ENCODE assay signal across 8 mouse cellular contexts in the genomic region with DNA sequence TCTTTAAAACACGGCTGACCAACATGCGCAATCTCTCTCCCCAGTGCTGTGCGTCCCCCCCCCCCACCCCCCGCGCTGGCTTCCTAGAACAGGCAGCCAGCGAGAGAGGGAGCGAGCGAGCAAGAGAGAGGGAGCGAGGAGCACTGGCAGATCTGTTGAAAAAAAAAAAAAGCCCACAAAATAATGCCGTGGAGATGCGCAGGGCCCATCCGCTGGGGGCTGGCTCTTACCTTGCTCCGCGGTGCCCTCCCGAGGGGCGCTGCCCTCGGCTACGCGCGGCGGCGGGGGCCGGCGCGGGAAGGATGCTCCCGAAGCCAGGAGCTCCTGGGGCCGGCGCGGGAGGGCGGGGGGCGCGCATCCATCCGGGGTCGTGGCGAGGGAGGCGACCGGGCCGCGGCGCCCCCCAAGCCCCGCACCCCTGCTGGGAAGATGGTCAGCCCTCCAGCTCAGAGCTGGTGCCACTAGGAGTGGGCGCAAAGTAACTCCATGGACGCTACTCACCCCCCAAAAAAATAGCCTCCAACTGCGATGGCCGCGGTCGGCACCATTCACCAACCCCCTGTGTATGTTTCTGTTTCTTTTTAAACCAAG. TPM values are rescaled to one million over a fixed set of nuclear protein-coding genes. Genes with fewer than 3 reads are reported as not detected.
DNase-seq lines count a peak whose midpoint lies in the region; ATAC-seq and TF ChIP-seq lines count a peak whose summit lies in the region.

A gene (minus strand): TSS at position 573 of the 591 bp plus-strand sequence.

- no peaks in the 10 kb centered on the region for H3K36me3 ChIP-seq in forebrain, embryonic 11.5 days (ENCODE audit: control insufficient read depth, insufficient read depth, low read length)
- H3K36me3 ChIP-seq in heart, embryonic 16.5 days (ENCODE audit: control insufficient read depth, insufficient read depth): no peaks in the 10 kb centered on the region
- H3K36me3 ChIP-seq in liver, embryonic 14.5 days (replicated peaks; ENCODE audit: control insufficient read depth, insufficient read depth, low read depth): no peaks in the 10 kb centered on the region
- H3K36me3 ChIP-seq in stomach, embryonic 15.5 days: no peaks in the 10 kb centered on the region

- H3K4me1 ChIP-seq in forebrain, embryonic 11.5 days (replicated peaks; ENCODE audit: control insufficient read depth, insufficient read depth, low read length): peaks cover 19% of the 10 kb centered on the region
- H3K4me1 ChIP-seq in heart, embryonic 16.5 days (ENCODE audit: control insufficient read depth, insufficient read depth, low read length): peaks cover 12% of the 10 kb centered on the region
- H3K4me1 ChIP-seq in liver, embryonic 14.5 days (replicated peaks; ENCODE audit: control insufficient read depth in 2 of 2, insufficient read depth in 2 of 2, low read length in 1 of 2): peaks cover 2 to 3% of the 10 kb centered on the region in 2 experiments; a peak in 2 of 4 replicates
- H3K4me1 ChIP-seq in stomach, embryonic 15.5 days: peaks cover 32% of the 10 kb centered on the region

- H3K4me3 ChIP-seq in forebrain, embryonic 11.5 days (ENCODE audit: low read depth, low read length): peak within 1 kb of the TSS; percentile 61
- H3K4me3 ChIP-seq in heart, embryonic 16.5 days (ENCODE audit: low read length): peak within 1 kb of the TSS; percentile 86
- peak within 1 kb of the TSS; percentile 67 to 83 for H3K4me3 ChIP-seq in liver, embryonic 14.5 days (ENCODE audit: insufficient read depth in 1 of 2, low read depth in 2 of 2, low read length in 2 of 2)
- H3K4me3 ChIP-seq in stomach, embryonic 15.5 days (replicated peaks): peak within 1 kb of the TSS; percentile 80

- WGBS in forebrain, embryonic 11.5 days: 0% methylated on average over 43 of the region's 47 CpGs
- 0% methylated on average over 46 of the region's 47 CpGs for WGBS in heart, embryonic 16.5 days
- WGBS in liver, embryonic 14.5 days (ENCODE audit: insufficient replicate concordance): under 1% methylated on average over 43 of the region's 47 CpGs
- WGBS in stomach, embryonic 15.5 days: under 1% methylated on average over 45 of the region's 47 CpGs

- ATAC-seq in forebrain, embryonic 11.5 days (replicated peaks; ENCODE audit: low FRiP score): no peak
- ATAC-seq in heart, embryonic 16.5 days (replicated peaks; ENCODE audit: extremely low read depth, insufficient read depth, low FRiP score): no peak
- ATAC-seq in liver, embryonic 14.5 days (ENCODE audit: insufficient read depth): peak; percentile 31; the same call in 1 of the 2 replicates
- no peak for ATAC-seq in stomach, embryonic 15.5 days (ENCODE audit: insufficient read depth, low FRiP score, low read depth)

- no peak for TF ChIP-seq CTCF in liver, embryonic 14.5 days (IDR thresholded peaks at IDR 0.05; ENCODE audit: low read depth)

- no peak for TF ChIP-seq EP300 in liver, embryonic 14.5 days (IDR thresholded peaks at IDR 0.05; ENCODE audit: low read depth)

- no peak within 1 kb of the TSS for H3K27ac ChIP-seq in forebrain, embryonic 11.5 days (ENCODE audit: low read depth, low read length)
- H3K27ac ChIP-seq in heart, embryonic 16.5 days (ENCODE audit: low read length): peak within 1 kb of the TSS; percentile 90
- H3K27ac ChIP-seq in liver, embryonic 14.5 days: no peak within 1 kb of the TSS; the same call in 1 of the 2 replicates
- peak within 1 kb of the TSS; percentile 96 for H3K27ac ChIP-seq in stomach, embryonic 15.5 days

- H3K4me2 ChIP-seq in forebrain, embryonic 11.5 days (ENCODE audit: low read depth, low read length, severe bottlenecking): peak within 1 kb of the TSS; percentile 100
- H3K4me2 ChIP-seq in heart, embryonic 16.5 days (ENCODE audit: low read depth, low read length): peak within 1 kb of the TSS; percentile 100
- H3K4me2 ChIP-seq in liver, embryonic 14.5 days (ENCODE audit: low read depth): peak within 1 kb of the TSS; percentile 90
- H3K4me2 ChIP-seq in stomach, embryonic 15.5 days: peak within 1 kb of the TSS; percentile 97

- H3K9ac ChIP-seq in forebrain, embryonic 11.5 days (ENCODE audit: low read length): peak within 1 kb of the TSS; percentile 67
- H3K9ac ChIP-seq in heart, embryonic 16.5 days (ENCODE audit: low read length): peak within 1 kb of the TSS; percentile 91
- peak within 1 kb of the TSS; percentile 75 for H3K9ac ChIP-seq in liver, embryonic 14.5 days (replicated peaks)
- peak within 1 kb of the TSS; percentile 67 for H3K9ac ChIP-seq in stomach, embryonic 15.5 days

- H3K27me3 ChIP-seq in forebrain, embryonic 11.5 days (ENCODE audit: control insufficient read depth, insufficient read depth, low read length): peaks cover 20% of the 10 kb centered on the region
- H3K27me3 ChIP-seq in heart, embryonic 16.5 days (ENCODE audit: control insufficient read depth, insufficient read depth, low read length): no peaks in the 10 kb centered on the region; the same call in 1 of the 2 replicates
- peaks cover 22% of the 10 kb centered on the region for H3K27me3 ChIP-seq in liver, embryonic 14.5 days (ENCODE audit: control insufficient read depth, insufficient read depth, low read length)
- no peaks in the 10 kb centered on the region for H3K27me3 ChIP-seq in stomach, embryonic 15.5 days (replicated peaks)

- DNase-seq in B cell, adult 2 months: peak; percentile 61 to 67
- peak; percentile 52 for DNase-seq in adrenal gland, postnatal 25 days
- DNase-seq in forebrain, embryonic 11.5 days (ENCODE audit: low spot score): peak; percentile 72
- peak; percentile 69 for DNase-seq in kidney, postnatal 14 days
- DNase-seq in liver, embryonic 14.5 days (ENCODE audit: low read depth in 3 of 3, low spot score in 3 of 3): no peak
- DNase-seq in neural tube, embryonic 10.5 days (ENCODE audit: extremely low spot score, low spot score): peak; percentile 57

- no peaks in the 10 kb centered on the region for H3K9me3 ChIP-seq in forebrain, embryonic 11.5 days (ENCODE audit: control insufficient read depth, low read length)
- no peaks in the 10 kb centered on the region for H3K9me3 ChIP-seq in heart, embryonic 16.5 days (replicated peaks; ENCODE audit: control insufficient read depth, low read length)
- no peaks in the 10 kb centered on the region for H3K9me3 ChIP-seq in liver, embryonic 14.5 days (ENCODE audit: control insufficient read depth, low read length)
- no peaks in the 10 kb centered on the region for H3K9me3 ChIP-seq in stomach, embryonic 15.5 days

RNA-seq across cellular contexts. Expression of the gene that starts here (rescaled TPM):
- 16.3 and 19.8 TPM in 2 replicates for total RNA-seq in adrenal gland, postnatal 25 days (2021)
- 0.29 and 0.55 TPM in 2 replicates for polyA plus RNA-seq in forebrain, embryonic 11.5 days (2014; fragmentation: Nextera tagmentation; extraction: Ambion mirVana)
- 1.4 and 1.6 TPM in 2 replicates for polyA plus RNA-seq in heart, embryonic 16.5 days (2015; fragmentation: Nextera tagmentation; extraction: Ambion mirVana)
- polyA plus RNA-seq in liver, embryonic 14.5 days (2012; rRNA removed): 0.63 and 0.77 TPM in 2 replicates
- 0.42 and 0.46 TPM in 2 replicates for polyA plus RNA-seq in liver, embryonic 14.5 days (2014; fragmentation: Nextera tagmentation; extraction: Ambion mirVana)
- polyA plus RNA-seq in stomach, embryonic 15.5 days (2015; fragmentation: Nextera tagmentation; extraction: Ambion mirVana): 1.4 and 1.5 TPM in 2 replicates

Comparison
In these comparisons a context has a peak if more than half of its experiments do, and no peak if none do; other contexts are left out.
1. Peak in DNase-seq, H3K4me3 ChIP-seq, H3K9ac ChIP-seq and H3K4me2 ChIP-seq in forebrain, embryonic 11.5 days; RNA of the gene not detected or under 1 TPM.
2. Peak in ATAC-seq, H3K4me3 ChIP-seq, H3K9ac ChIP-seq and H3K4me2 ChIP-seq in liver, embryonic 14.5 days; RNA of the gene not detected or under 1 TPM.
3. DNase-seq: peak in B cell, adult 2 months (2 of 2), adrenal gland, postnatal 25 days (single experiment), kidney, postnatal 14 days (single experiment) and neural tube, embryonic 10.5 days (single experiment); none in liver, embryonic 14.5 days (0 of 3).
4. H3K27ac ChIP-seq: peak in heart, embryonic 16.5 days (single experiment) and stomach, embryonic 15.5 days (single experiment); none in forebrain, embryonic 11.5 days (single experiment) and liver, embryonic 14.5 days (single experiment).
5. Peak in every context shown above with its lines, with median percentiles within 50 percentile points of each other: H3K4me2 ChIP-seq, H3K4me3 ChIP-seq and H3K9ac ChIP-seq.